Mouse (Mus musculus) bone marrow macrophage, adult 2 months (primary cell): Measurements from ENCODE around the gene Nek2. TPM values are rescaled to one million over a fixed set of nuclear protein-coding genes. Genes with fewer than 3 reads are reported as not detected.

Experiments
- H3K27ac ChIP-seq: 2 replicates; pipeline ENCODE4 v1.5.1; 2012; ENCODE audit warnings: low read depth, low read length; ENCODE audit not compliant: insufficient read depth
- H3K4me1 ChIP-seq: 2 replicates; pipeline ENCODE4 v1.6.1; 2012; ENCODE audit warnings: low read length; ENCODE audit not compliant: control insufficient read depth, insufficient read depth
- H3K4me3 ChIP-seq: 2 replicates; pipeline ENCODE4 v1.5.1; 2012; ENCODE audit warnings: mild to moderate bottlenecking, low read length, moderate library complexity; ENCODE audit not compliant: insufficient read depth
- CTCF ChIP-seq: IDR thresholded peaks from 2 replicates; pipeline ENCODE4 v1.5.1; 2012; ENCODE audit warnings: low read depth, mild to moderate bottlenecking, low read length, moderate library complexity
- POLR2A ChIP-seq: IDR thresholded peaks from 2 replicates; pipeline ENCODE4 v1.6.1; 2012; ENCODE audit warnings: mild to moderate bottlenecking, low read depth, low read length, borderline replicate concordance
- polyA plus RNA-seq: library from polyadenylated mRNA; stranded (reverse); fragments of >200 nt; gene quantifications from 2 replicates; pipeline ENCODE4 v1.2.4, GENCODE M21; 2012; ENCODE audit not compliant: missing spikeins, insufficient read depth, insufficient read length

The Nek2 gene
- polyA plus RNA-seq, 1 experiment, result 13.1 TPM

DNA sequence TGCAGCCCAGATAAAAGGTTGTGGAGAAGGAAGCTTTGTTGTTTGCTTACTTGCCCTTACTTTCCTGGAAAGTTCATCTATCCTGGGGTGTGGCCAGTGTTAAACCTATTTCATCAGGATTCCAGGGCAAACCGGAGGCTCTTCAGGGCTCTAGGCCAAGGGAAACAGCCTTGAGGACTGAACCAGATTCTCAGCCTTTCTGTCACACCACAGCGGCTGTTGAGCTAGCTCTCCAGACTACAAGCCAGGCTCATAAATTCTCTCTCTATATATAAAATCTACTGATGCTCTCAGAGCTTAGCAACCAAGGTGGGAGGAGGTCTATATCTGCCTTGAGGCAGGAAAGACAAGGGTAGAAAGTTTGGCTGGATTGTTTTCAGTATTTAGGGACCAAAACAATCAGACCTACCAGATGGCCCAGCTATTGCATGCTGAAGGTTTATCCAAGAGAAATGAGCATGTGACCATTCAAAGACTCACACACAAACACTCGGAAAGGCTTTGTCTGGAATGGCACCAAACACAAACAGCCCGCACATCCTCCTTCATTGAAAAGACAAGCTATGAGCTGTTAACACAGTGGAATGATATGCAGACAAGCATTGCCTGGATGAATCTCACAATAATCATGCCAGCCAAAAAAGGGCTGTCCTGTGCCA is 24.9 kb upstream of the Nek2 start:
- peaks cover 4% of the 10 kb centered on the region; the same call in 1 of the 2 replicates for H3K4me1 ChIP-seq
- H3K27ac ChIP-seq, result no peak overlapping the region
- TF ChIP-seq POLR2A (no peak), CTCF (no peak)
- H3K4me3 ChIP-seq, result no peak overlapping the region

DNA sequence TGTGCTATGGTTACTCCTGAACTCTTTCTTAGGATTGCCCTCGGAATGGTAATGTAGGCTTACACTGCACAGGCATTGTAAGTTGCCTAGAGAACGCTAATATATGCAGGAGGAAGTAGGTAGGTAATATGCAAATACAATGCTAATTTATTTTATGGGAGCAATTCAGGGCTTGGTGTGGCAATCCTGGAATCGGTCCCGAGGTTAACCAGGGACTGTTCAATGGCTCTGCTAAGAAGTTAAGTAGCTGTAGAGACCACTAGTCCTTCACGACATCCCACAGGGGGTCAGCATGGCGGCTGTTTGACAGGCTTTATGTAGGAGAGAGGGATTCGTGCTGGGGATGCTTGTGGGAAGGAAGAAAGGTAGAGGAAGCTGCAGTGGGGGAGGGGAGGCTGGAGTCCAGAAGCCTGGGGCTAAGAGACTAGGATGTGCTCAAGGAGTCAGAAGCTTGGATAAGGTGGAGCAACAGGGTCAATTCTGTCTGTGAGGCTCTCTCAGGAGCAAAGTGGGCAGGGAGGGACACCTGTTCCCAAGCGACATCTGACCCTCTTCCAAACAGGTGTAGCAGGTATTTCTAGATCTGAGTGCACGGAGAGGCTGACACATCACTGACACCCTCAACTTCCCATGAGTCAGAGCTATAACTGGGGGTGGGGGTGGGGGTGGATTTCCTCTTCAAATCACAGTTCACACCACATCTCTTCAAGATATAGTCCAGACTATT is 19.0 kb upstream of the Nek2 start:
- Histone ChIP-seq H3K27ac (no peak overlapping the region), H3K4me3 (no peak overlapping the region), H3K4me1 (peaks cover 10% of the 10 kb centered on the region)
- TF ChIP-seq CTCF (no peak), POLR2A (no peak)

- Histone ChIP-seq H3K4me3 (no peak overlapping the region), H3K27ac (no peak overlapping the region), H3K4me1 (peaks cover 10% of the 10 kb centered on the region)
- TF ChIP-seq CTCF, result no peak
- TF ChIP-seq POLR2A, result no peak
Observed at GRCm38 (mm10) chr1:191802820-191803655, 18.2 kb upstream of the Nek2 start.

DNA sequence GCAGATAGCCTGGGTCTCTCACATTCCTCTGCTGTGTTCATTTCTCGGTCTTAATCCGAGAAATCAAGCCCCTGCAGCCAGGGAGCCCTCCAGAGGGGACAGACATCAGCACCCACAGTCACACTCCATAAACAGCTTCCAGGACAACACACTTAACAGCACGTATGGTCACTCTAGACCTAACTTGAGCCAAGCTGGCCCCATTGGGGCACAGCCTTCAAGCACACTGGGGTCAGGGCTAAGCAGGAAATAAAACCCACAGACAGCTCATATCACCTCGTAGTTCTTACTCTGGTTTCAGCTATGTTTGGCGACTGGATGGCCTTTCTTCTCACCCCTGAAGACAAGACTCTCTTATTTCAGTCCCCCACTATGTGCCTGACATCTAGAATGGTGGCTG is 16.5 kb upstream of the Nek2 start:
- TF ChIP-seq POLR2A (no peak), CTCF (no peak)
- Histone ChIP-seq H3K27ac (no peak overlapping the region), H3K4me1 (peaks cover 10% of the 10 kb centered on the region), H3K4me3 (no peak overlapping the region)

GRCm38 (mm10) chr1:191805788-191806187 is 15.5 kb upstream of the Nek2 start:
- Histone ChIP-seq H3K4me1 (peaks cover 10% of the 10 kb centered on the region), H3K4me3 (no peak overlapping the region), H3K27ac (no peak overlapping the region)
- no peak for TF ChIP-seq CTCF
- TF ChIP-seq POLR2A, result no peak

- H3K4me1 ChIP-seq, result peaks cover 10% of the 10 kb centered on the region
Observed at GRCm38 (mm10) chr1:191806740-191807139, 14.5 kb upstream of the Nek2 start.

GRCm38 (mm10) chr1:191807979-191808378 is 13.3 kb upstream of the Nek2 start:
- Histone ChIP-seq H3K4me1 (peaks cover under 1% of the 10 kb centered on the region; the same call in 1 of the 2 replicates), H3K4me3 (no peak overlapping the region), H3K27ac (no peak overlapping the region)
- TF ChIP-seq POLR2A (no peak), CTCF (no peak)

More at GRCm38 (mm10) chr1:191806740-191807139, 14.5 kb upstream of the Nek2 start:
- Histone ChIP-seq H3K4me3 (no peak overlapping the region), H3K27ac (no peak overlapping the region)
- no peak for TF ChIP-seq POLR2A

GRCm38 (mm10) chr1:191808688-191809223 is 12.5 kb upstream of the Nek2 start:
- no peak for TF ChIP-seq CTCF
- TF ChIP-seq POLR2A, result no peak
- Histone ChIP-seq H3K4me3 (no peak overlapping the region), H3K4me1 (no peaks in the 10 kb centered on the region)

DNA sequence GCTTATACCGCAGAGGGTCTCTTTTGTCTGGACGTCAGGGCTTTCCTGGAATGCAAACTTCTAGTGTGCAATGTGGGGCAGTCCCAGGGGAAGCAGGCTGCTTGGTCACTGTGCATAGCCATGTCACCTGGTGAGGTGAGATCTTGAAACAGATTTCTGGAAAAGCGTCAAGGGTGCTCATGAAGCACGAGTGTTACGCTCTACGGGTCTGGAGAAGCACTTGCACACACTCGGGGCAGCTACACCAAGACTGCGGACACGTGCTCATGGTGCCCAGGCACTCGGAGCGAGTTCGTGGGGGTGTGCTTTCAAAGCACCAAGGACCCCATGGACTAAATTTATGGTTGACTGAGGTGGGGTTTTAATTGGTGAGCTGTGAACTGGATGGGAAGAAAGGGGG is 9.5 kb upstream of the Nek2 start:
- TF ChIP-seq POLR2A, result no peak
- TF ChIP-seq CTCF, result no peak
- Histone ChIP-seq H3K27ac (no peak overlapping the region), H3K4me3 (no peak overlapping the region), H3K4me1 (no peaks in the 10 kb centered on the region)

More at GRCm38 (mm10) chr1:191808688-191809223, 12.5 kb upstream of the Nek2 start:
- H3K27ac ChIP-seq, result no peak overlapping the region
